Mouse (Mus musculus) liver, postnatal 0 days (tissue): ENCODE results near the gene Patz1.

Experiments used
- CTCF ChIP-seq: sonication (generic); IDR thresholded peaks from 2 replicates; pipeline ENCODE4 v1.5.1; 2016; ENCODE audit warnings: antibody characterized with exemption, low read depth
- EP300 ChIP-seq: IDR thresholded peaks from 2 replicates; pipeline ENCODE4 v1.6.1; 2016; ENCODE audit warnings: antibody characterized with exemption, low read depth, mild to moderate bottlenecking

DNA sequence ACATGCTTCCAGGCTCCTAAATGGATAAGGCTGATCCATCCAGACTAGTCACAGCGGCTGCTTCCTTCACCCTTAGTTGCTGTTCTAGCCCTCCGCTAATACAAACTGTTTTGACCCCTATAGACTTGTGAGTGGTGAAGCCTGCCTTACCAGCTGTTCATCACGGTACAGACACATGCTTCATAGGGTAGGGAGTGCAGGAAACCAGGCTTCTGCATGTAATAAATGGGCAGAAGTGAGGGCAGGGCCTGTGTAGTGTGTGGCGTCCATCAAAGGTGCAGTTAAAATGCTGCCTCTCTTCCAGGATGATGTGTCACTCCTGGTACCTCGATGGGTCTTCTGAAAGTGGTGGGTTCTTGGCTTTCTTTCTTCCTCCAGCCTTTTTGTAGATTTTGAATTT lies 49.3 kb downstream of the Patz1 start:
- TF ChIP-seq EP300 (no peak), CTCF (no peak)
